Mouse (Mus musculus) embryonic facial prominence, embryonic 13.5 days (tissue): Measurements from ENCODE around the gene Slc38a8. TPM values are rescaled to one million over a fixed set of nuclear protein-coding genes. Genes with fewer than 3 reads are reported as not detected.

Source experiments
- ATAC-seq: fragments of 200-750 bp; cut with Nextera tagmentation; 2 replicates; pipeline ENCODE4 v1.8.0; 2017; ENCODE audit warnings: low read depth; ENCODE audit not compliant: insufficient number of reproducible peaks, insufficient read depth, low FRiP score, low TSS enrichment
- H3K27ac ChIP-seq: fragments of 300-500 bp; sonication (generic); 2 replicates; pipeline ENCODE4 v1.5.1; 2015; ENCODE audit warnings: moderate library complexity, mild to moderate bottlenecking, inconsistent platforms
- H3K27me3 ChIP-seq: fragments of 300-500 bp; sonication (generic); 2 replicates; pipeline ENCODE4 v1.6.1; 2015; ENCODE audit warnings: mild to moderate bottlenecking, inconsistent platforms
- H3K36me3 ChIP-seq: fragments of 300-500 bp; sonication (generic); 2 replicates; pipeline ENCODE4 v1.6.1; 2015; ENCODE audit warnings: mild to moderate bottlenecking, inconsistent platforms
- H3K4me1 ChIP-seq: fragments of 300-500 bp; sonication (generic); 2 replicates; pipeline ENCODE4 v1.6.1; 2015; ENCODE audit warnings: inconsistent platforms
- H3K4me2 ChIP-seq: fragments of 300-500 bp; sonication (generic); 2 replicates; pipeline ENCODE4 v1.6.1; 2015; ENCODE audit warnings: moderate library complexity, mild to moderate bottlenecking, inconsistent platforms
- H3K4me3 ChIP-seq: fragments of 300-500 bp; sonication (generic); 2 replicates; pipeline ENCODE4 v1.5.1; 2015; ENCODE audit warnings: mild to moderate bottlenecking, inconsistent platforms
- H3K9ac ChIP-seq: fragments of 300-500 bp; sonication (generic); 2 replicates; pipeline ENCODE4 v1.6.1; 2015; ENCODE audit warnings: mild to moderate bottlenecking, inconsistent platforms
- H3K9me3 ChIP-seq: fragments of 300-500 bp; sonication (generic); 2 replicates; pipeline ENCODE4 v1.6.1; 2016; ENCODE audit warnings: inconsistent platforms
- WGBS: fragments of 180-500 bp; shearing (Covaris S2); methylation state at CpG from one replicate; pipeline ENCODE4 v1.1.7; 2015; ENCODE audit warnings: mixed read lengths; 5-methylcytosine and 5-hydroxymethylcytosine counted together
- polyA plus RNA-seq: library from polyadenylated mRNA; unstranded; fragments of >200 nt; fragmentation: Nextera tagmentation; extraction: Ambion mirVana; gene quantifications from 2 replicates; pipeline ENCODE4 v1.2.1, GENCODE M21; 2015

Slc38a8 gene
- polyA plus RNA-seq, 1 experiment from 2014 or later: 0.07 TPM

DNA sequence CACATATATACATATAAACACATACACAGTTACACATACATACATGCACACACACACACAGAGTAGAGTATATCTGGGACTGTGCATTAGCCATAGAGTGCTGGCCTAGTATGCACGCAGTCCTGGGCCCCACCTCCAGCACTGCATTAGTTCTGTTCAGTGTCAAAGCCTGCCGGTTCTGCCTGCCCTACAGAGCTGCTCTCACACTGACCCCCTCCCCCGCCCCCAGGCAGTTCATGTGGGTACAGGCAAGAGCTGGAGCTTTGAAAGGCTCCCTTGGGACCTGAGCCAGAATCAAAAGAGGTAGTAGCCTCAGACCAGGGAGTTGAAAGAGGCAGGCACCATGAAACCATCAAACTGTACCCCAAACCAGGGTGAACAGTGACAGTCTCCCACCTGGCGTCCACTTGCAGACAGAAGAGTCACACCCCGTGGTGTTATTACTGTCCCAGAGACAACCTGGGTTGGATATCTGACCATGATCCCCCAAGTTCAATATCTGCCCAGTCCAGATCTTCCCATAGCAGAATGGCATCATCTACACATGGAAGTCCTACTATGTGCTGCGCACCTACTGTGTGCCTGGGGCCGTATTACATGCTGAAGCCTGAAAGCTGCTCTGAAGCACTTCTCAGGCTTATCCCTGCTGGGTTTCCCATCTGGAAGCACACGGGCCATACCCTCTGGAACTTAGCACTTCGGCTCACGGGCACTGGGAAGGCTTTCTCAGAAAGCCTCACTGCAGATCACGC, 17.2 kb downstream of the Slc38a8 start:
- Histone ChIP-seq H3K36me3 (no peaks in the 10 kb centered on the region), H3K9ac (no peak overlapping the region), H3K4me2 (no peak overlapping the region), H3K4me1 (no peaks in the 10 kb centered on the region), H3K9me3 (no peaks in the 10 kb centered on the region), H3K27ac (no peak overlapping the region), H3K27me3 (no peaks in the 10 kb centered on the region), H3K4me3 (no peak overlapping the region)
- 78% methylated on average over 11 of the region's 11 CpGs for WGBS
- ATAC-seq: no peak

DNA sequence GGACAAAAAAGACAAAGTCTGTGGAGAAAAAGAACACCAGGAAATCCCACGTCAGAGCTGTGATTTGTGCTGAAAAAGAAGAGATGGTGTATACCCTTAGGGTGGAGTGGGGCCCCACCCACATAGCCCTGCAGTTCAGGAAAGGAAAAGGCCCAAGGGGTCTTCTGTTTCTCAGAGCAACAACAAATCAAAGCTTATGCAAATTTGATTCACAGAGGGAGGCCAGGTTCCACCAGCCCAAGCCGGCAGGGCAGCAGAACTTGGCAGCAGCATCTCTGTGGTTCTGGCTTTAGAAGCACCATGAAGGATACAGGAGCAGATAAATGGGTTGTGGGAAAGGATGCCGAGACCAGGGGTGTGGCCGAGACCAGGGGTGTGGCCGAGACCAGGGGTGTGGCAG, 22.8 kb downstream of the Slc38a8 start:
- Histone ChIP-seq H3K4me2 (no peak overlapping the region), H3K27me3 (no peaks in the 10 kb centered on the region), H3K4me1 (peaks cover 5% of the 10 kb centered on the region; the same call in 1 of the 2 replicates), H3K36me3 (no peaks in the 10 kb centered on the region), H3K27ac (no peak overlapping the region), H3K9ac (0 out of 2 replicates have a peak overlapping the region, but pooled peaks have one; percentile 16), H3K9me3 (no peaks in the 10 kb centered on the region), H3K4me3 (no peak overlapping the region)
- WGBS: 26% methylated on average over 5 of the region's 5 CpGs
- ATAC-seq: no peak

DNA sequence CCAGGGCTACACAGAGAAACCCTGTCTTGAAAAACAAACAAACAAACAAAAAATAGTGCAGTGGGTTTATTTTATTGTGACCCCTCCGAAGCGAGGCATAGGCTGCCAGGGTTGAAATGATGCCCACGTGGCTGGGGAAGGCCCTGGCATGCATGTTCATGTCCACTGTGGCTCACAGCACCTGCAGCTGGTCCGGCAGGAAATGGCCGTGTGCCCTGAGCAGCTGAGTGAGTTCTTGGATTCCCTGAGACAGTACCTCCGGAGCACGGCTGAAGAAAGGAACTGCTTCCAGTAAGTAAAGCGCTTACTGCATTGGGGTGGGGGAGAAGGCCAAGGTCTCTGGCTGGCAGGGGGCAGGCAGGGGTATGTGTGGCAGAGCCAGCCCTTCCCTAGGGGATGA, 33.4 kb downstream of the Slc38a8 start:
- Histone ChIP-seq H3K27me3 (peaks cover 37% of the 10 kb centered on the region), H3K27ac (no peak overlapping the region), H3K36me3 (no peaks in the 10 kb centered on the region), H3K4me2 (no peak overlapping the region), H3K4me1 (peaks cover 19% of the 10 kb centered on the region), H3K9me3 (no peaks in the 10 kb centered on the region), H3K9ac (no peak overlapping the region), H3K4me3 (no peak overlapping the region)
- no peak for ATAC-seq
- WGBS: 87% methylated on average over 8 of the region's 8 CpGs

GRCm38 (mm10) chr8:119466794-119467193, 34.7 kb downstream of the Slc38a8 start:
- Histone ChIP-seq H3K4me3 (no peak overlapping the region), H3K4me2 (no peak overlapping the region), H3K27ac (no peak overlapping the region), H3K9me3 (no peaks in the 10 kb centered on the region), H3K9ac (no peak overlapping the region), H3K36me3 (no peaks in the 10 kb centered on the region), H3K27me3 (peaks cover 37% of the 10 kb centered on the region), H3K4me1 (peaks cover 19% of the 10 kb centered on the region)
- ATAC-seq: no peak
- 78% methylated on average over 10 of the region's 10 CpGs for WGBS

GRCm38 (mm10) chr8:119466105-119466504, 35.4 kb downstream of the Slc38a8 start:
- peak; percentile 68; the same call in 1 of the 2 replicates for ATAC-seq
- H3K27me3 ChIP-seq: peaks cover 37% of the 10 kb centered on the region
- no peaks in the 10 kb centered on the region for H3K36me3 ChIP-seq
- no peak overlapping the region for H3K9ac ChIP-seq
- H3K4me2 ChIP-seq: peak overlapping the region; percentile 50
- peaks cover 19% of the 10 kb centered on the region for H3K4me1 ChIP-seq
- no peaks in the 10 kb centered on the region for H3K9me3 ChIP-seq
- no peak overlapping the region for H3K27ac ChIP-seq
- WGBS: 4% methylated on average over 18 of the region's 18 CpGs
- H3K4me3 ChIP-seq: peak overlapping the region; percentile 16

DNA sequence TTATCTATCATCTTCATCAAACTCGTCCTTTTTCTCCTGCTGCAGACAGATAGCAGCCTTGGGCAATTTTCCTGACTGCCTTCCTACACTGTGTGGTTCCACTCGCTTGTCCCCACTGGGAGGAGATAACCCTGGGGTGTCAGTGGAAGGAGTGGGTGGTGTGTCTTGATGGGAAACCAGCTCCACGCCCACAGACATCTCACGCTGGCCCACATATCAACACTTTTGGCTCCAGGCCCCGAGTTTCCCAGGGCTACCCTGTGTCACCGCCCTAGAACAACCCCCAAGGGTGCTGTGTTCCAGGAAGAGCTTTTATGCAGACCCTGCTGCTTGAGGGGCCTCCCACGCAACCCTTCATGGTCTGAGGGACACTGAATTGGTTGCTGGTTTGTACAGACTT, 37.8 kb downstream of the Slc38a8 start:
- ATAC-seq: no peak
- no peaks in the 10 kb centered on the region for H3K36me3 ChIP-seq
- H3K4me2 ChIP-seq: no peak overlapping the region
- peaks cover 37% of the 10 kb centered on the region for H3K27me3 ChIP-seq
- H3K9ac ChIP-seq: no peak overlapping the region
- no peak overlapping the region for H3K27ac ChIP-seq
- 63% methylated on average over 7 of the region's 7 CpGs for WGBS
- H3K9me3 ChIP-seq: no peaks in the 10 kb centered on the region
- no peak overlapping the region for H3K4me3 ChIP-seq
- peaks cover 23% of the 10 kb centered on the region for H3K4me1 ChIP-seq

GRCm38 (mm10) chr8:119461356-119461755, 40.1 kb downstream of the Slc38a8 start:
- Histone ChIP-seq H3K4me2 (no peak overlapping the region), H3K9me3 (no peaks in the 10 kb centered on the region), H3K27ac (no peak overlapping the region), H3K4me3 (no peak overlapping the region), H3K27me3 (peaks cover 27% of the 10 kb centered on the region), H3K9ac (no peak overlapping the region), H3K4me1 (peaks cover 18% of the 10 kb centered on the region), H3K36me3 (no peaks in the 10 kb centered on the region)
- 79% methylated on average over 9 of the region's 9 CpGs for WGBS
- no peak for ATAC-seq

- Histone ChIP-seq H3K9me3 (no peaks in the 10 kb centered on the region), H3K9ac (no peak overlapping the region), H3K4me3 (no peak overlapping the region), H3K27ac (no peak overlapping the region), H3K4me2 (no peak overlapping the region), H3K27me3 (peaks cover 11% of the 10 kb centered on the region), H3K4me1 (peaks cover 4% of the 10 kb centered on the region; the same call in 1 of the 2 replicates), H3K36me3 (no peaks in the 10 kb centered on the region)
- ATAC-seq: no peak
- 51% methylated on average over 16 of the region's 16 CpGs for WGBS
Measured at GRCm38 (mm10) chr8:119459724-119460123, 41.8 kb downstream of the Slc38a8 start.

DNA sequence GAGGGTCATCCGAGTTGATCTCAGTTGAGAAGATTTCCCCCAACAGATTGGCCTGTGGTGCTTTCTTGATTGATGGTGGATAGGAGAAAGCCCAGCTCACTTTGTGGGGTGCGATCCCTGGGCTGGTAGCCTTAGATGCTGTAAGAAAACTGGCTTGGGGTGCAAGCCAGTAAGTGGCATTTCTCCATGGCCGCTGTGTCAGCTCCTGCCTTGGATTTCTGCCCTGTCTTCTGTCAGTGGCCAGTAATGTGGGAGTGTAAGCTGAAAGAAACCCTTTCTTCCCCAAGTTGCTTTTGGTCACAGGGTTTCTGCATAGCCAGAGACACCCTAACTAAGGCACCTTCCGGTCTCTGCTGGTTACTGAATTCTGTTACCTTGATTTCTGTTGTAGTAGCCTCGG, 45.5 kb downstream of the Slc38a8 start:
- WGBS: 83% methylated on average over 5 of the region's 5 CpGs
- ATAC-seq: no peak

DNA sequence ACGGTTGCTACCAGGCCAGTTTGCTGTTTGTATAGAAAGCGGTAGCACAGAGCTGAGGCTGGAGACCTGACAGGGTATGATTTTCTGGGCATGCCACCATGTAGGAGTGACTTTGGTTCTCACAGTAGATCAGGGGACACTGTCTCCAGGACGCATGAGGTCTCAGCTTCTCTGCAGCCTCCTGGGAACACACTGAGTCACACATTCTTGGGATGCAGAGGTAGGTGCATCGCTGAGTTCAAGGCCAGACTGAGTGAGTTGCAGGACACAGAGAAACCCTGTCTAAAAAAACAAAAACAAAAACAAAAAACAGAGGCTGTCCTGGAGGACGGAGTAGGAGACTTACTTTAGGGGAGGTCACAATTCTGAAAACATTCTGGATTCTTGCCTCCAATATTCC, 48.6 kb downstream of the Slc38a8 start:
- Histone ChIP-seq H3K27ac (no peak overlapping the region), H3K4me3 (no peak overlapping the region), H3K27me3 (peaks cover 19% of the 10 kb centered on the region), H3K36me3 (no peaks in the 10 kb centered on the region), H3K4me1 (no peaks in the 10 kb centered on the region), H3K4me2 (no peak overlapping the region), H3K9ac (no peak overlapping the region), H3K9me3 (no peaks in the 10 kb centered on the region)
- WGBS: 86% methylated on average over 5 of the region's 5 CpGs
- no peak for ATAC-seq

More for the DNA sequence above, 45.5 kb downstream of the Slc38a8 start:
- Histone ChIP-seq H3K9me3 (no peaks in the 10 kb centered on the region), H3K27me3 (no peaks in the 10 kb centered on the region), H3K27ac (no peak overlapping the region), H3K9ac (no peak overlapping the region), H3K4me2 (no peak overlapping the region), H3K4me1 (0 out of 2 replicates have a peak, but pooled peaks cover 4% of the 10 kb centered on the region), H3K36me3 (no peaks in the 10 kb centered on the region), H3K4me3 (no peak overlapping the region)

DNA sequence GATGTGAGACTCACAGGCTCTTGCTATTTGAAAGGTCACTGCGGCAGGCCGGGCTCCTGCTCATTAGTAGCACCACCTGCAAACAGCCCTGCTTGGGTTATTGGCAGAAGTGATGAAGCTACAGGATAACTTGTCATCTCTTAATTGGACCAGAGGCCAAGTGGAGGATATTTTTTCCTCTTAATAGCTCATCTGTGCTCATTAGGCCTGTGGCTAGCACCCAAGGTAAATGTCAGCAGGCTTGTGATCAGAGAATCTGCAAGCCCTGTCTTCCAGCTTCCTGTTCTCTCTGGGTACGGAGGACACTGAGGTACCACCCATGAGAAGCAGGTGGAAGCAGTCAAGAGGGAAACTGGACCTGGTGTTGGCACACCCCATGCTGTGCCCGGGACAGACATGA, 50.4 kb downstream of the Slc38a8 start:
- Histone ChIP-seq H3K9me3 (no peaks in the 10 kb centered on the region), H3K27me3 (peaks cover 34% of the 10 kb centered on the region), H3K36me3 (no peaks in the 10 kb centered on the region), H3K4me1 (peaks cover 11% of the 10 kb centered on the region; the same call in 1 of the 2 replicates), H3K4me3 (no peak overlapping the region), H3K27ac (no peak overlapping the region), H3K4me2 (no peak overlapping the region), H3K9ac (no peak overlapping the region)
- ATAC-seq: no peak
- 86% methylated on average over 4 of the region's 4 CpGs for WGBS

- no peaks in the 10 kb centered on the region for H3K36me3 ChIP-seq
- ATAC-seq: no peak
- peaks cover 13% of the 10 kb centered on the region; the same call in 1 of the 2 replicates for H3K4me1 ChIP-seq
- H3K4me2 ChIP-seq: no peak overlapping the region
- 74% methylated on average over 12 of the region's 12 CpGs for WGBS
- H3K9ac ChIP-seq: no peak overlapping the region
- H3K27me3 ChIP-seq: peaks cover 42% of the 10 kb centered on the region
- no peak overlapping the region for H3K4me3 ChIP-seq
- no peak overlapping the region for H3K27ac ChIP-seq
- no peaks in the 10 kb centered on the region for H3K9me3 ChIP-seq
Measured at GRCm38 (mm10) chr8:119449627-119450026, 51.9 kb downstream of the Slc38a8 start.
